In the genomic region with DNA sequence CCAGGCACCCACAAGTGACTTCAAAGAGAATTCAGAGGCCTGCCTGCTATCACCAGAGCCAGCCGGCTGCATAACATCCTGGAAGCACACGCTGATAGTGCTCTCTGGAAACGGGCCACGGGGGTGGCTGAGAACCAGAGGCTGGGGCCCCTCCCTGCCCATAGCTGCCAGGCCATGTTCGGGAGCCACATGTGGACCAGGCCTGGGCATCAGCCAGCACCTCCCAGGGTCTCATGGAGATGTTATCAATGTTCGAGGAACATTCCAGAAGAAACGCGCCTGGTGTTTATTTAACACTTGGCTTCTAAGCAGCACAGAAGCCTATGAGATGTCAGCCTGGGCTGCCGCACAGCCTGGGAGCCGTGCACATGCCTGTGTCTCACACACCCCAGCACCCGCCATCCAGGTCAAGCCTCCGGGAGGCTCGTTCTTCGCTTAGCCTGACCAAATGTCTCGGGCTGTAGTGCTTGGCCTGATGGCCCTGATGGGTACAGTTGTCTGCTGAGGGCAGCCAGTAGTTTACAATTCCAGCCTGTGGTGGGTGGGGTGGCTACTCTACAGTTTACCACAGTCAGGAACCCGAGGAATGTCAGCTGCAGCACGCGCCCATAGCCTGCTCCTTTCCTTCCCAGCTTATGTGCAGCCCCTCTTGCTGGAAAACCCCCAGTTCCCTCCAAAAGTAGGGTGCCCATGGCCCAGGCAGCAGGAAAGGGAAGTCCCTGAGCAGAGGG, we compare ENCODE assay signal across 7 mouse cellular contexts. TPM values are rescaled to one million over a fixed set of nuclear protein-coding genes. Genes with fewer than 3 reads are reported as not detected.
A peak's percentile ranks its signal among the peaks of the same experiment; 100 is the strongest.
DNase-seq lines count a peak whose midpoint lies in the region.

No protein-coding gene starts in this region.

- DNase-seq in R1 (ENCODE audit: low read depth, low spot score) (peak; percentile 23), liver (peak; percentile 45)
- DNase-seq in embryo, embryonic 10.5 days (ENCODE audit: low spot score), result peak; percentile 40
- DNase-seq in heart, postnatal 10 days, result peak; percentile 83 to 84
- DNase-seq in ovary, postnatal 36 days (ENCODE audit: low spot score), result peak; percentile 66
- no peak for DNase-seq in cerebellum, adult 8-10 months
- DNase-seq in right cerebral cortex, postnatal 14 days, result no peak

- intact Hi-C loops in heart, postnatal 10 days (cut with DNase I), result loop anchor here (5.0 kb wide), 1 partner anchor 67 kb away; a partner anchor contains a TSS

RNA-seq across cellular contexts. Expression of a gene that starts 31.2 kb away (rescaled TPM):
- 10 to 100 TPM; 11.7 to 12.0 TPM for total RNA-seq in heart, postnatal 10 days (2021)

RNA-seq across cellular contexts. Expression of a gene that starts 45.7 kb away (rescaled TPM):
- total RNA-seq in heart, postnatal 10 days (2021), result 1 to 10 TPM; 3.3 to 4.4 TPM

Comparison
In these comparisons a context has a peak if more than half of its experiments do, and no peak if none do; other contexts are left out.
1. DNase-seq: peak in R1 (single experiment), embryo, embryonic 10.5 days (single experiment), heart, postnatal 10 days (2 of 2), liver (single experiment) and ovary, postnatal 36 days (single experiment); none in cerebellum, adult 8-10 months (single experiment) and right cerebral cortex, postnatal 14 days (single experiment).